In the genomic region with DNA sequence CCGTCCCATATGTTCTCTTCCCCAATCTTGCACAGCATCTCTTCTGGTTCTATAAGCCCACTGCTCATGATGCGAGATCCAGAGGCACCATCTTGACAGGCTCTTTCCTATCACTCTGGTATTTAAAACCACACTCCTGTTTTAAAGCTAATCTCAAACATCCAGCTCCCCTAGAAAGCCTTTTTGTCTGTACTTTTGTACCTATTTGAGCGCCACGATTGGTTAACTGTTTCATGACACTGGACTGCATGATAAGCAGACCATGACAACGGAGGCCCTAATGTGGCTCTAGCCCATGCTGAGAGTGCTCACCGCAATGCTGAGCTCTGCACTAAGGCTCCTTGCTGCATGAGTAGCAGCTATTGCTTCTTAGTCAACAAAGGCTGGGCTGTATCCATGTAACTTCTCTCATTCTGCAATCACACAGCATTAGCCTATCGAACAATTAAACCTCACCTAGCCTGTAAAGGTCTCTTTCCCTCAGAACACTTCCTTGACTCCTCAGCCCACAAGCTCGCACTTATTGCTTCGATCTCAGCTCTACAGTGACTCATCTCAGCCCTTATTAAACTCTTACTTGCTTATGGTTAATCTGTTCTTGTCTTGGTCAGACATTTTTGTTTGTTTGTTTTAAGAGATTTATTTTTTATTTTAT, we compare ENCODE assay signal across 29 mouse cellular contexts.
DNase-seq lines count a peak whose midpoint lies in the region; ATAC-seq lines count a peak whose summit lies in the region.
"Had no signal": no experiment of that assay in that cellular context is flagged by ENCODE, and none has a peak within 500 bp of the region (broad histone marks: within the 10 kb centered on the region; RNA-seq: fewer than 3 reads in every experiment).

No protein-coding gene starts in this region.

- H3K9me3 ChIP-seq in heart, embryonic 10.5 days = no peaks in the 10 kb centered on the region
- H3K9me3 ChIP-seq in liver, embryonic 12.5 days (replicated peaks) = no peaks in the 10 kb centered on the region
- H3K9me3 ChIP-seq in forebrain, embryonic 16.5 days (ENCODE audit: control insufficient read depth, low read length) = no peaks in the 10 kb centered on the region
- H3K9me3 ChIP-seq: embryonic facial prominence, embryonic 12.5 days; forebrain, embryonic 13.5 days; heart, embryonic 12.5 days; hindbrain, embryonic 12.5 days; midbrain, embryonic 15.5 days; neural tube, embryonic 12.5 days had no signal

- H3K27me3 ChIP-seq in heart, embryonic 10.5 days (ENCODE audit: insufficient read depth, poor library complexity, severe bottlenecking) = no peaks in the 10 kb centered on the region
- no peaks in the 10 kb centered on the region for H3K27me3 ChIP-seq in liver, embryonic 12.5 days (replicated peaks)
- H3K27me3 ChIP-seq in forebrain, embryonic 16.5 days (replicated peaks; ENCODE audit: control insufficient read depth, insufficient read depth, low read length) = no peaks in the 10 kb centered on the region
- H3K27me3 ChIP-seq: embryonic facial prominence, embryonic 12.5 days; forebrain, embryonic 13.5 days; heart, embryonic 12.5 days; hindbrain, embryonic 12.5 days; midbrain, embryonic 15.5 days; neural tube, embryonic 12.5 days had no signal

- no peak overlapping the region; the same call in 1 of the 2 replicates for H3K27ac ChIP-seq in heart, embryonic 10.5 days
- H3K27ac ChIP-seq in liver, embryonic 12.5 days = peak overlapping the region; percentile 52
- H3K27ac ChIP-seq in forebrain, embryonic 16.5 days (ENCODE audit: low read length) = no peak overlapping the region
- H3K27ac ChIP-seq: embryonic facial prominence, embryonic 12.5 days; forebrain, embryonic 13.5 days; hindbrain, embryonic 12.5 days; left cerebral cortex, adult 2 months; midbrain, embryonic 15.5 days; neural tube, embryonic 12.5 days had no signal

- peak; percentile 79 for DNase-seq in heart, embryonic 10.5 days (ENCODE audit: low spot score)
- DNase-seq in heart, postnatal 25 days (ENCODE audit: low spot score) = no peak
- no peak for DNase-seq in urinary bladder, postnatal 10 days (ENCODE audit: low spot score)
- DNase-seq in heart, postnatal 10 days = no peak
- DNase-seq: adrenal gland, postnatal 14 days; cerebellum, adult 11 months; cerebellum, postnatal 10 days; gastrocnemius, postnatal 14 days; heart, adult 11 months; heart, postnatal 14 days; kidney, adult 11 months; lung, adult 2 months; lung, postnatal 14 days; retina, postnatal 1 day; right cerebral cortex, postnatal 25 days; spleen, adult 18-20 months had no signal

- H3K4me1 ChIP-seq in heart, embryonic 10.5 days = peaks cover 46% of the 10 kb centered on the region
- H3K4me1 ChIP-seq in liver, embryonic 12.5 days = peaks cover 69% of the 10 kb centered on the region
- peaks cover 16% of the 10 kb centered on the region for H3K4me1 ChIP-seq in forebrain, embryonic 16.5 days (replicated peaks; ENCODE audit: control insufficient read depth, insufficient read depth, low read length)
- H3K4me1 ChIP-seq: neural tube, embryonic 12.5 days had no signal

- 83% methylated on average over 9 of the region's 9 CpGs for WGBS in heart, embryonic 10.5 days
- 43% methylated on average over 9 of the region's 9 CpGs for WGBS in liver, embryonic 12.5 days (ENCODE audit: insufficient replicate concordance)
- WGBS in forebrain, embryonic 16.5 days = 89% methylated on average over 9 of the region's 9 CpGs

- no peak overlapping the region for H3K4me3 ChIP-seq in heart, embryonic 10.5 days
- H3K4me3 ChIP-seq in liver, embryonic 12.5 days = no peak overlapping the region
- H3K4me3 ChIP-seq in forebrain, embryonic 16.5 days (replicated peaks; ENCODE audit: low read length) = no peak overlapping the region
- H3K4me3 ChIP-seq: embryonic facial prominence, embryonic 12.5 days; erythroblast, embryonic 14.5 days; forebrain, embryonic 13.5 days; heart, embryonic 12.5 days; hindbrain, embryonic 12.5 days; left cerebral cortex, adult 2 months; midbrain, embryonic 15.5 days; neural tube, embryonic 12.5 days had no signal

- intact Hi-C loops in heart, postnatal 25 days (cut with DNase I) = loop anchor here (5.0 kb wide), 1 partner anchor 120 kb away; no protein-coding TSS in a partner anchor
- intact Hi-C loops in heart, postnatal 10 days (cut with DNase I) = no loop called here

- H3K36me3 ChIP-seq in heart, embryonic 10.5 days = no peaks in the 10 kb centered on the region
- H3K36me3 ChIP-seq in liver, embryonic 12.5 days = 0 out of 2 replicates have a peak, but pooled peaks cover 3% of the 10 kb centered on the region
- no peaks in the 10 kb centered on the region for H3K36me3 ChIP-seq in forebrain, embryonic 16.5 days (ENCODE audit: control insufficient read depth, insufficient read depth)
- H3K36me3 ChIP-seq: embryonic facial prominence, embryonic 12.5 days; heart, embryonic 12.5 days; hindbrain, embryonic 12.5 days; midbrain, embryonic 15.5 days; neural tube, embryonic 12.5 days had no signal

- no peak overlapping the region for H3K9ac ChIP-seq in liver, embryonic 12.5 days
- H3K9ac ChIP-seq in forebrain, embryonic 16.5 days (replicated peaks; ENCODE audit: low read depth, low read length) = no peak overlapping the region
- H3K9ac ChIP-seq: embryonic facial prominence, embryonic 12.5 days; forebrain, embryonic 13.5 days; heart, embryonic 12.5 days; hindbrain, embryonic 12.5 days; midbrain, embryonic 15.5 days; neural tube, embryonic 12.5 days had no signal

- peak overlapping the region; percentile 49 for H3K4me2 ChIP-seq in liver, embryonic 12.5 days
- no peak overlapping the region for H3K4me2 ChIP-seq in forebrain, embryonic 16.5 days (ENCODE audit: low read length)
- H3K4me2 ChIP-seq: embryonic facial prominence, embryonic 12.5 days; forebrain, embryonic 13.5 days; heart, embryonic 12.5 days; hindbrain, embryonic 12.5 days; midbrain, embryonic 15.5 days; neural tube, embryonic 12.5 days had no signal

- ATAC-seq in common myeloid progenitor, adult 5-6 weeks (replicated peaks; ENCODE audit: low read depth, poor library complexity, severe bottlenecking) = peak; percentile 71
- ATAC-seq in liver, embryonic 12.5 days = peak; percentile 92
- ATAC-seq in megakaryocyte progenitor cell, adult 5-6 weeks (replicated peaks; ENCODE audit: poor library complexity) = peak; percentile 87
- no peak for ATAC-seq in forebrain, embryonic 16.5 days
- ATAC-seq: activated CD4-positive, CD25-positive, alpha-beta regulatory T cell, adult 4 months; forebrain, embryonic 13.5 days; midbrain, embryonic 15.5 days had no signal
